Mouse (Mus musculus): ENCODE data around the gene Gpr65.

DNA sequence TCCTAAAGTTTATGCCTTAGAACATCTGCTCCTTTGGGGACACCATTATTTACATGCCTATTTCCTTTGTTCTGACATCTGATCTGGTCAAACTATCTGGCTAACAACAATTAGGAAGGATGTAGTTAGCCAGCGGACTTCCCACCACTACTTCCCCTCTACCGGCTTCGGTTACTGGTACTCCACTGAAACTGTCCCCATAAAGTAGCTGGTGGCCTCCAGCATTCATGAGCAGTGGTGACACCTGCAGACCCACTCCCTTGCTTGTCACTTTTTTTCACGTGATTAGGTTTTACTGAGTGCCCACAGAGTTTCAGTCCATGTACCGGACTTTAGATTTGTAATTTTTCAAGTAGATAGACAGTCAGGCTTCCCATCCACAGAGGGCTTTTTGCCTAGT lies 47.5 kb downstream of the Gpr65 start:
- no peak for TF ChIP-seq CTCF (conservative IDR thresholded peaks at IDR 0.05 in 1 of 2, IDR thresholded peaks at IDR 0.05 in 1 of 2; ENCODE audit: low read depth in 2 of 2, low read length in 2 of 2)
- TF ChIP-seq MEF2A (IDR thresholded peaks at IDR 0.05; ENCODE audit: borderline replicate concordance, low read depth, low read length) = no peak
- no peak for TF ChIP-seq POLR2A (IDR thresholded peaks at IDR 0.05; ENCODE audit: low read depth, low read length)
- TF ChIP-seq E2F4 (IDR thresholded peaks at IDR 0.05; ENCODE audit: insufficient replicate concordance, low read depth, low read length) = no peak
- TF ChIP-seq POLR2AphosphoS2 (IDR thresholded peaks at IDR 0.05; ENCODE audit: low read depth, low read length) = no peak
- no peak for TF ChIP-seq MAZ (IDR thresholded peaks at IDR 0.05; ENCODE audit: low read depth, low read length)
- TF ChIP-seq ETS1 (conservative IDR thresholded peaks at IDR 0.05; ENCODE audit: low read depth, low read length) = no peak
- TF ChIP-seq ZC3H11A (IDR thresholded peaks at IDR 0.05; ENCODE audit: low read depth, low read length) = no peak
- TF ChIP-seq EP300 (IDR thresholded peaks at IDR 0.05; ENCODE audit: low read length) = no peak
- TF ChIP-seq USF1 (IDR thresholded peaks at IDR 0.05; ENCODE audit: low read depth, low read length) = no peak
- TF ChIP-seq SIN3A (IDR thresholded peaks at IDR 0.05; ENCODE audit: low read length) = no peak
- no peak for TF ChIP-seq RCOR1 (conservative IDR thresholded peaks at IDR 0.05; ENCODE audit: low read depth, low read length)

All from CH12.LX (cell line).